Mouse (Mus musculus): ENCODE measurements at regions not wholly inside any gene's neighbourhood (a gene's known extent, or its start where the extent isn't known, plus 50 kb on each side); places are given as distances from the start of the nearest gene placed in this dataset.
A peak's percentile ranks its signal among the peaks of the same experiment; 100 is the strongest.

DNA sequence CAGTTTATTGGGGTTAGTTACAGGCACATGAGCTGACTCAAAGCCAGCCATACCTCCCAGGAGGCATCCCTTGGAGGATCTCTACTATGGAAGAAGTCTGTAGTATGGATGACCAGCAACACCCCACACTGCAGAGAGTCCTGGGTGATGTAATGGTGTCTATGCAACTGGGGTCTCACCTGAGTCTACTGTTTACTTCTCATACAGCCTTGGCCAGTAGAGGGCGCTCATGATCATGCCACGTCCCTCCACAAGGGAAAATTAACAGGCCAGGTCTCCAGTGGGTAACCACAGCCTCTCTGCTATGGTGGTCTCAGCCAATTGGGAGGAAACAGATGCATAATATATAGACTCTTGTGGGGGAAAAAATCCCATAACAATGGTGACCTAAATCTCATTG, 111.7 kb downstream of the Cdh26 start:
- DNase-seq (ENCODE audit: low spot score): no peak

- no peak for DNase-seq (ENCODE audit: low spot score)
These were observed 114.1 kb downstream of the Cdh26 start for GRCm38 (mm10) chr2:178544411-178544810.

DNA sequence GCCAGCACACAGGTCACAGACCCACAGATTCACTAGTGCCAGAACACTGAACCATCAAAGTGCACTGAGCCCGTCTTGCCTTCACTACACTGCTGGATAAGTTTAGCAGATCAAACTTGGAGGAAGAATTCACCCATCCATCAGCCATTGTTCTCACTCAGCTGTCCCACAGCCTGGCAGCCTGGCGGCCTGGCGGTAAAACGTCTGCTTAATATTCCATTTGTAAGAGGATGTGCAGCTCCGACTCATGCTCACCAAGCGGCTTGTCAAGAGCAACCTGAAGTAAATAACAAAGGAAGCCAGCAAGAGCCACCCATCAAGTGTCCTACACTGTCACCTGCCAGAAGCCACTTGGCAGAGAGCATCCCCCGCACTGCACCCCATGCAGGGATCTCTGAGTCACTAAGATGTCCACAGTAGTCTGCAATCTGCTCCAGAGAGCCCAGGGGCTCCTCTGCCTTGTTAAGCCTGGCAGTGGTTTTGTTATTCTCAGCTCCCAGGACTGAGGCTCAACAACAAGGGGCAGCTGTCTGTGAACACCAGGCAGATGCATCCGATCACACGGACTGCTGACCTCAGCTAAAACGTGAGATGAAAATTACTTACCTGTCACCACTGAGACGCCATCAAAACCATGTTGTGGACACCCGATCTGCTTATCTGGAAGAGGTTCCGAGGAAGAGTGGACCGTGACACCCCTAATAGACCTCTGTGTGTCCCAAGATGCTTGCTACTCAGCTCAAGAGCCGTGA, 115.4 kb downstream of the Cdh26 start:
- DNase-seq (ENCODE audit: low spot score): no peak

- no peak for DNase-seq (ENCODE audit: low spot score)
These were observed 116.0 kb downstream of the Cdh26 start for GRCm38 (mm10) chr2:178546353-178546720.

DNA sequence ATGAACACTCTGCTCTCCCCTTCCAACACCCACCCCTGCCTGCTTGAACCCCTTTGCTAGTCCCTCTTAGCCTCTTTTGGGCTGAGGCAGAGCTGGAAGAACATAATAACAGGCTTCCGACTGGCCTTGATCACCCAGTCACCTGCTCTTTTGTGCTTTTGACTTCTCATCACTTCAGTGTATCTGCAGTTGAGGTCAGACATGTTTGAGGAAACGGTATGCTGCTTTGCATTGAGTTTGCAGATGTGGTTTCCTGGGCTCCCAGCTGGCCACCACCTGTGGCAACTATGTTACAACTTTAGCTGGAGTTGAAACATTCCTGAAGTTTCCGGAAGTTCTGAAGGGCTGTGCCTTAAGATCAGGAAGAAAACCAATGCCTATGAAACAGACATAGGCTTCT, 116.6 kb downstream of the Cdh26 start:
- no peak for DNase-seq (ENCODE audit: low spot score)

DNA sequence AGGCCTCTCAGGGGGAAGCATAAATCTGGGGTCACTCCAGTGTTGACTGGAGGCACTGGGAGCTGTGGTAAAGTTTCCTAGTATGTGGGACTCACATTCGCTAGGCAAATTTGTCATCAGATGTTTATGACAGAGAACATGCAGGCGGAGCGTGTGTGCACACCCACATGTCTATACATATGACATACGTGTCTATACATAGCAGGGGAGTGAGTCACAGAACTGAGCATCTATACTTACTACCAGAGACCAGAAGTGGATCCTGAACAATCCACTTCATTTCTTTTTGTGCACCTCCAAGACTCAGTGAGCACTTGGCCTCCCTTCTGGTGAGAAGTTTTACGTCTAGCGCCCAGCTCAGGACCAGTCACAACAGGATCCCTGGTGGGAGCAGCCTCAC, 118.6 kb downstream of the Cdh26 start:
- no peak for DNase-seq (ENCODE audit: low spot score)

DNA sequence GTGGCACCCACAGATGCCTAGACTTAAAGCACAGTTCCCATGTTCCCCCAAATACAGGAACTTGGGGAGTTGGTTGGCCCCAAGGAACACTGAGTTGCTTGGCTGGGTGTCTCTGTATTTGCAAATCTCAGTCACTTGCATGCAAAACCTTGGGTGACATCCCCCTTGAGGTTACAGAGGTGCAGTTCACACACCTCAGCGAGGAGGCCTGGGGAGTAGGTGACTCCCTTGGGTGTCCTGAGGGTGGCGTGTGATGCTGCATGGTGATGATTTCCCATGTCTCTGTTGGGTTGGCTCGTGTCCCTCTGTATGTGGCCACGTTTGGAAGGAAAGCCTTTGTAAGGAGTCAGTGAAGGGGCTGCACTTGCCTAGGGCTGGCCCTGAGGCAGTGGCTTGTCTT, 123.4 kb downstream of the Cdh26 start:
- no peak for DNase-seq (ENCODE audit: low spot score)

- no peak for DNase-seq (ENCODE audit: low spot score)
These were observed 125.5 kb downstream of the Cdh26 start for GRCm38 (mm10) chr2:178555692-178556340.

- DNase-seq (ENCODE audit: low spot score): no peak
These were observed 127.6 kb downstream of the Cdh26 start for GRCm38 (mm10) chr2:178557934-178558333.

- no peak for DNase-seq (ENCODE audit: low spot score)
These were observed 133.0 kb downstream of the Cdh26 start for GRCm38 (mm10) chr2:178563287-178563686.

- peak; percentile 12 for DNase-seq (ENCODE audit: low spot score)
These were observed 135.1 kb downstream of the Cdh26 start for GRCm38 (mm10) chr2:178565368-178565818.

DNA sequence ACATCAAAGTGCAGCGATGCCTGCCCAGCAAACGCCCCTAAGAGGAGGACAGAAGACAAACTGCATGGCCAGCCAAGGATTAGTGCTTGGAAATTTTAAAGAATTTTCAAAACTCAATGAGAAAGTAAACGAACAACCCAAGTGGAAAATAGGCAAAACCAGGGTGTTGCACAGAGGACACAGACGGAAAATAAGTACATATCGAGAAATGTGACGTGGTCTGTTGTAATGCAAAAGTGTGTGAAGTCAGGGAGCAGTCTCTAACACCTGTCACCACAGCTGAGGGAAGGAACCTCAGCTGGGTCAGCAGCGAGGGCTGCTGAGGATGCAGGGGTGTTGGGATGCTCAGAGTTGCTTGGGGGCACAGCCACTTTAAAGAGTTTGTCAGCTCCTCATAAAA, 137.2 kb downstream of the Cdh26 start:
- DNase-seq (ENCODE audit: low spot score): no peak

DNA sequence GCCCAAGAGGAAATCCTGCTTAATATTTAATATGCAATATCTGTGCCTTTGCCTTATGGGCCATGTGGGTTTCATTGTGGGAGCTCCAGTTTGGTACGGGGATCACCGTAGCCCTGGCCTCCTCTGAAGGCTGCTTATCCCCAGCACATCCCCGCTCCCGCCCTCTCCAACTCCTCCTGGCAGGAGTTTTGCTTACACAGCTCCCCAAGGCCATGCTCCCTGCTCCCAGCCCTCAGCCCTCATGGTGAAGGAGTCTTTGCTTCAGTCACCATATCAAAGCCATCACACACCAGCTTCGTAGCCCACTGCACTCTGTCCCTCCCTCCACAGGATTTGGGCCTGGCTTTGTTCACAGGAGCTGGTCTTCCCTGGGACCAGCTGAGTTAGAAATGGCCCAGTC, 142.0 kb downstream of the Cdh26 start:
- DNase-seq (ENCODE audit: low spot score): no peak

- DNase-seq (ENCODE audit: low spot score): peak; percentile 78
These were observed 144.5 kb downstream of the Cdh26 start for GRCm38 (mm10) chr2:178574859-178575258.

DNA sequence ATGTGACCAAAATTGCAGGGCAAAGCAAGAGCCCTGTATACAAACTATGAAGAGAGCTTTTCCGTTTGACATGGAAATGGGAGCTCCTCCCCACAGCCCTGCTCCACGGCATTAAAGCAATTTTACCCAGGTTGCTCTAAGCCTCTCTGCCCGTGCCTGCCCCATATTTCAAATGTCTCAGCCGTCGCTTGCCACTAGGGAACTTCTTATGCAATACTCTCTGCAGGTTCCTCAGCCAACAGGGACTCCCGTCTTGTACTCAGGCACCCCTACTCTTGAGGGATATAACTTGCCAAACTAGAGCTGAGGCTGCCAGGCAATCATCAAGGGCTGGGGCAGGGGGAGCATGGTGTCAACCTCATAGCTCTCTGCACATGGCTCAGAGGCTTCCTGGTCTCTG, 145.1 kb downstream of the Cdh26 start:
- DNase-seq (ENCODE audit: low spot score): no peak

- DNase-seq (ENCODE audit: low spot score): no peak
These were observed 145.7 kb downstream of the Cdh26 start for GRCm38 (mm10) chr2:178576067-178576466.

- no peak for DNase-seq (ENCODE audit: low spot score)
These were observed 149.2 kb downstream of the Cdh26 start for GRCm38 (mm10) chr2:178579571-178579970.

GRCm38 (mm10) chr2:178581306-178581705, 151.0 kb downstream of the Cdh26 start:
- no peak for DNase-seq (ENCODE audit: low spot score)

DNA sequence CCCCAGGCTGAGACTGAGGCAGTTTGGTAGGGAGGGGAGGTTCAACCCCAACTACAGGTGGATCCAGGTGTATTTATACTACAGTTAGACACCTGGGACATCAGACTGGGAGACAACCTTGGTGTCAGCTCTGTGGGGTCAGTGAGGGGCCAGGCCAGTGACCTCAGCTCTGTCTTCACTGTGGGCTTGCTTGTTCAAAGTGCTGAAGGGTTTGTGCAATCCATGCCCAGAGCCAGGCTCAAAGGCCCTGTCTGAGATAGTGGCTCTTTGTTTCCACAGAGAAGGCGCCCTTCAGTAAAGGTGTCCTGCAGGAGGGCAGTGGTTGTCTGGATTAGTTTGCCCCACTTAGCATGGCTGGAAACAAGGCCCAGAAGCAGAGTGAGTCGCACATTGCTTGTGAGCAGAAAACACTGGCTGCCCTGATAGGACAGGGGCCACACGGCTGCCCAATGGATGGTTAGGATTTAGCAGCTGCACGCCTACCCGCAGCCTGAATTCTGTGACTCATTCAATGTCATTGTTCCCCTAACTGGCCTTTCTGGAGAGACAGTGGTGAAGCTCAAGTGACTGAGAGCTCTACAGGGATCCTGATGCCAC, 154.7 kb downstream of the Cdh26 start:
- DNase-seq (ENCODE audit: low spot score): no peak

DNA sequence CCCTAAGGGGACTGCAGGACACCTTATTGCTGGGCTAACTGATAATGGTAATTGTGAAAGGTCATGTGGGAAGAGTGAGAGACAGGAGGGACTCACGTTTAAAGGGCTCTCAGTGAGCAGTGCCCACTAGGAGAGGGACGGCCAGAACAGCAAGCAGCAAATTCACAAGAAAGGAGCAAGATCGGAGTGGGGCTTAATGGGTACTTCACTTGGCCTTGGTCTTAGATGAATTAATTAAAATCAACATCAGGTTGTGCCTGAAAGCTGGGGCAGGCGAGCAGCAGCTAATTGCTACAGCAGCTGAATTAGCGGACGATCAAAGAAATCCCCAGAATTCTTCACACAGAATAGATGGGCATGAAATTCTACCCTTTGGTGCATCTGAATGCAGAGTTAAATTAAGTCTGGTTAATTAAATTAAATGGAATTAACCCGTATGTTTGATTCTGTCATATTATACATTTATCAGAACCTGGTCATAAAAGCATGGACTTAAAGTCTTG, 156.9 kb downstream of the Cdh26 start:
- no peak for DNase-seq (ENCODE audit: low spot score)

GRCm38 (mm10) chr2:178593743-178594142, 163.4 kb downstream of the Cdh26 start:
- no peak for DNase-seq (ENCODE audit: low spot score)

DNA sequence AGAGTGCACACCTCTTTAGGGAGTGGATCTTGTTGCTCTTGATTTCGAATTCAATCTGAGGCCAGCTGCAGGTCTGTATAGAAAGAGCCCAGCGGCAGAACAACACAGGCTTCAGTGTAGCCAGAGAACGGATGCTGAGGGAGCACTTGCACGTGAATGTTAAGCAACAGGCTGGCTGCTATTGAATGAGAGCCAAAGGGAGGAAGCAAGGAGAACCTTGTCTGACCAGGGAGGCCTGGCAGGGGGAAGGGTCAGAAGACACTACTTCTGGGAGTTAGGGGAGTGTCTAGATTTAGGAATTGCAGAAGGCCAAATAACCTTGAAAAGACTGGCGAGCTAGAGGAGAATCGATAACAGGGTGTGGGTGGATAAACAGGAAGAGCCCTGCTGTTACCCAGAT, 163.8 kb downstream of the Cdh26 start:
- DNase-seq (ENCODE audit: low spot score): no peak
